Mouse (Mus musculus) lung, postnatal 0 days (tissue): ENCODE data around the gene Golgb1.

Experiments used
- CTCF ChIP-seq: IDR thresholded peaks from 2 replicates; pipeline ENCODE4 v1.5.1; 2016; ENCODE audit warnings: antibody characterized with exemption, mild to moderate bottlenecking
- EP300 ChIP-seq: IDR thresholded peaks from 2 replicates; pipeline ENCODE4 v1.6.1; 2016; ENCODE audit warnings: antibody characterized with exemption, mild to moderate bottlenecking, control low read depth

- no peak for TF ChIP-seq EP300
- TF ChIP-seq CTCF = no peak
Observed at GRCm38 (mm10) chr16:36921067-36921613, 46.2 kb downstream of the Golgb1 start.
